Mouse (Mus musculus) embryonic facial prominence, embryonic 11.5 days (tissue): ENCODE measurements around the gene Adcy4. TPM values are rescaled to one million over a fixed set of nuclear protein-coding genes. Genes with fewer than 3 reads are reported as not detected.

ENCODE experiments used
- ATAC-seq: fragments of 200-750 bp; cut with Nextera tagmentation; replicated peaks from 2 replicates; pipeline ENCODE4 v1.8.0; 2017; ENCODE audit warnings: low read depth; ENCODE audit not compliant: insufficient number of reproducible peaks, low FRiP score, low TSS enrichment
- DNase-seq: peaks from one replicate; pipeline ENCODE4 v3.0.0-alpha.2; 2015; ENCODE audit warnings: low spot score
- H3K27ac ChIP-seq: fragments of 300-500 bp; sonication (generic); replicated peaks from 2 replicates; pipeline ENCODE4 v1.5.1; 2014; ENCODE audit warnings: mild to moderate bottlenecking, low read depth, low read length, control low read depth
- H3K27me3 ChIP-seq: fragments of 300-500 bp; sonication (generic); 2 replicates; pipeline ENCODE4 v1.6.1; 2014; ENCODE audit warnings: mild to moderate bottlenecking, low read length, moderate library complexity, mixed read lengths; ENCODE audit not compliant: control insufficient read depth, insufficient read depth
- H3K36me3 ChIP-seq: fragments of 300-500 bp; sonication (generic); replicated peaks from 2 replicates; pipeline ENCODE4 v1.6.1; 2014; ENCODE audit warnings: low read depth, mild to moderate bottlenecking, low read length, moderate library complexity, mixed read lengths; ENCODE audit not compliant: control insufficient read depth, insufficient read depth
- H3K4me1 ChIP-seq: fragments of 300-500 bp; sonication (generic); 2 replicates; pipeline ENCODE4 v1.6.1; 2014; ENCODE audit warnings: low read length, mixed read lengths; ENCODE audit not compliant: control insufficient read depth, insufficient read depth
- H3K4me2 ChIP-seq: fragments of 300-500 bp; sonication (generic); 2 replicates; pipeline ENCODE4 v1.6.1; 2014; ENCODE audit warnings: low read depth, mild to moderate bottlenecking, control low read depth, low read length, moderate library complexity
- H3K4me3 ChIP-seq: fragments of 300-500 bp; sonication (generic); 2 replicates; pipeline ENCODE4 v1.5.1; 2014; ENCODE audit warnings: low read depth, low read length, control low read depth
- H3K9ac ChIP-seq: fragments of 300-500 bp; sonication (generic); replicated peaks from 2 replicates; pipeline ENCODE4 v1.6.1; 2014; ENCODE audit warnings: mild to moderate bottlenecking, control low read depth, low read length
- H3K9me3 ChIP-seq: fragments of 300-500 bp; sonication (generic); replicated peaks from 2 replicates; pipeline ENCODE4 v1.6.1; 2016; ENCODE audit warnings: mild to moderate bottlenecking, low read length, inconsistent platforms, mixed read lengths; ENCODE audit not compliant: control insufficient read depth
- WGBS: fragments of 180-500 bp; shearing (Covaris S2); extraction: QIAGEN DNeasy Blood & Tissue Kit; methylation state at CpG from one replicate; pipeline ENCODE4 v1.1.7; 2014; 5-methylcytosine and 5-hydroxymethylcytosine counted together
- polyA plus RNA-seq: library from polyadenylated mRNA; unstranded; fragments of >200 nt; fragmentation: Nextera tagmentation; extraction: Ambion mirVana; gene quantifications from 2 replicates; pipeline ENCODE4 v1.2.1, GENCODE M21; 2014

The Adcy4 gene
- polyA plus RNA-seq, 1 experiment from 2014 or later = 10.6 TPM

DNA sequence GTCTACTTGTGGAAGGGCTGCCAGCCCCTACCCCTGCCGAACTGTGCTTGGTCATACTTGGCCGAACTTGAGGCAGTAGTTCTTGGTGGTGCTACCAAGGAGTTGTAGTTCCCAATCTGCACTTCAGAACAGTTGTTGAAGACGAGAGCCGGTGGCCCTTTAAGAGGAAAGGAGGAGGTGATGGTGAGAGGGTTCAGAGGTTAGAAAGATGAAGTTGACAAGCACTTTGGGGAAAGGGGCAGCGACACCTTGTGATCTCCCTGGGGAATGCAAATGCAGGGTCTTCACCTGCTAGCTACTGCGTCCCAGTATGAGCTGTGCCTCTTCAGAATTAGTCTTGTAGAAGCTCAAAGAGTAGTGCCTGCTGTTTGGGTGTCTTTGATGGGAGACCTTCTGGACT lies 1.3 kb upstream of the Adcy4 start:
- WGBS = 25% methylated on average over 6 of the region's 6 CpGs
- H3K4me3 ChIP-seq = no peak overlapping the region
- DNase-seq = peak; percentile 26
- H3K4me1 ChIP-seq = peaks cover 3% of the 10 kb centered on the region; the same call in 1 of the 2 replicates
- H3K36me3 ChIP-seq = no peaks in the 10 kb centered on the region
- H3K27me3 ChIP-seq = no peaks in the 10 kb centered on the region; the same call in none of the 2 replicates
- no peak overlapping the region for H3K27ac ChIP-seq
- no peak overlapping the region for H3K9ac ChIP-seq
- no peak for ATAC-seq
- no peaks in the 10 kb centered on the region for H3K9me3 ChIP-seq
- no peak overlapping the region for H3K4me2 ChIP-seq

DNA sequence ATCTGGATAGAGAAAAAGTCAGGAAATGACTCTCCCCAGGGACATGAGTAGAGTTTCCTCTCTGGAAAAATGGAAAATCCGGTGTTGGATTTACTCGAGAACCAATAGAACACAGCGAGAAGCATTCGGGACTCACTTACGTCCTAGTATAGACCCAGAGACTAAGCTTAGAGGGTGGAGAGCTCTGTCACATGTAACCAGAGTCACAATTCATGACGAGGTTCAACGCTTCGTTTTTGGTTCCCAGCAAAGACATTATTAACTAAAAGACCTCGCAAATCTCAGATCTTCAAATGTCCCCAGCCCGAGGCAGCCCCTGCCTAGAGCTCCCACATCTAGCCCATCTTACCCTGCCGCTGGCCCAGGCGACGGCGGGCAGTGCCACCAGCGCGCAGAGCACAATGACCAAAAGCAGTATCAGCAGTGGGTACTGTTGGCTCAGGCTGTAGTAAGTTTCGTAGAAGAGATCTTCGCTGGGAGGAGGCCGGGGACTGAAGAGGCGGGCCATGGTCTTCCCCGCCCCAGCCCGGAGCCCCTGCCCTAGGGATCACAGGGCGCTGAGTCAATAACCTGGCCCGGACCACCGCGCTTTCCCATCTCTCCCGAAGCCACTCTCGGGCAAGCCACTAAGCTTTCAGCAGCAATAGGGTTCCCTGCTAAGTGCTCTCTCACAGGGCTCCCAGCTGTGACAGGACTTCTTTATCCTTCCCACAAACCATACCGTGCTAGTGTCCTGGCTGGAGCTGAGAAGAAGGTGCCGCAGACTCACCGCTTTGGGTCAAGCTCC lies 531 bp downstream of the Adcy4 start:
- Histone ChIP-seq H3K9ac (peak overlapping the region; percentile 65), H3K36me3 (no peaks in the 10 kb centered on the region), H3K9me3 (no peaks in the 10 kb centered on the region), H3K4me2 (peak overlapping the region; percentile 86), H3K4me3 (peak overlapping the region; percentile 46), H3K27me3 (no peaks in the 10 kb centered on the region; the same call in none of the 2 replicates), H3K4me1 (peaks cover 3% of the 10 kb centered on the region; the same call in 1 of the 2 replicates), H3K27ac (peak overlapping the region; percentile 5)
- under 1% methylated on average over 30 of the region's 31 CpGs for WGBS
- 0 out of 2 replicates have a peak, but pooled peaks have one; percentile 2 for ATAC-seq
- peak; percentile 90 for DNase-seq

DNA sequence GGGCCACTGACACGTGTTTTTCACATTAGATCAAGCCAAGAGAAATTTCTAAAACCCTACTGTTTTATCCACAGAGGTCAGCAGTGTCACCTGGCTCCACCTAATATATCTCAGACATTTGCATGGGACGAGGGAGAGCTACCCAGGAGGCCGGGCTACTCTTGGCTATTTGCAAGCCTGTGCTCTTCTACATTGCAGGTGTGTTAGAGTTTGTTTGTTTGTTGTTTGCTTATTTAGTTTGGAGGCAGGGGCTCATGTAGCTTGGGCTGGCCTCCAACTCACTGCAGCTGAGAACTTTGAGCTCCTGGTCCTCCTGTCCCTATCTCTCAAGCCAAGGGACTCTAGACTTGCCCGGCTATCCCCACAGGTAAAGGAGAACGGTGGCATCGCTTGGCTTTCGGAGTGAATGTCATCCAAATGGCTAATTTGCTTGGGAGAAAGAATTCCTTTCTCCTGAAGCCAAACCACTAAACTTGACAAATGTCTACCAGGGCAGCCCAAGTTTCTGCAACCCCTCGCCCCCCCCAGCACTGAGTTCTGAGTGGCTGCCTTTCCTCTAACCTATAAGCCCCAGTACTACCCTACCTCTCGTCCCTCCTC lies 1.4 kb downstream of the Adcy4 start:
- H3K9ac ChIP-seq = 0 out of 2 replicates have a peak overlapping the region, but pooled peaks have one; percentile 1
- ATAC-seq = no peak
- peak overlapping the region; percentile 46 for H3K4me3 ChIP-seq
- no peaks in the 10 kb centered on the region for H3K9me3 ChIP-seq
- no peak overlapping the region; the same call in 1 of the 2 replicates for H3K27ac ChIP-seq
- H3K4me2 ChIP-seq = peak overlapping the region; percentile 86
- H3K36me3 ChIP-seq = no peaks in the 10 kb centered on the region
- H3K4me1 ChIP-seq = peaks cover 3% of the 10 kb centered on the region; the same call in 1 of the 2 replicates
- DNase-seq = no peak
- H3K27me3 ChIP-seq = no peaks in the 10 kb centered on the region; the same call in 1 of the 2 replicates
- 32% methylated on average over 9 of the region's 9 CpGs for WGBS

DNA sequence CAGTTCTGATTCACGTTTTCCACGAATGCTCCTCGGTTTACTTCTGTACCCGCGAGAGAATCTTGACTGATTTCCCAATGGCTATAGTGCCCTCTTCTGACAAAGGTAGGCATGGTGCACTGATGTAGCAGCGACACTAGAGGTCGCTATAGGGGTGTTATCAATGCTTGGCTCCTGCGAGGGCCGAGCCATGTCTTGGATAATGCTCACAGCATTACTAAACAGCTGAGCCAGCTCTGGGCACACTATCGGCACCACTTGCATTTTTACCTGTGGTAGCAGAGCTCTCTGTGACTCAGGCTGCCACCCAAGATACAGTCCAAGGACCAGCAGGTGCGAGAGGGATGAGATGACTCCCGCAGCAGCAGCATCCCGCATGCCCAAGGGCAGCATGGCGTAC lies 2.6 kb downstream of the Adcy4 start:
- Histone ChIP-seq H3K27ac (no peak overlapping the region), H3K36me3 (no peaks in the 10 kb centered on the region), H3K9ac (no peak overlapping the region), H3K9me3 (no peaks in the 10 kb centered on the region), H3K4me2 (peak overlapping the region; percentile 19), H3K27me3 (no peaks in the 10 kb centered on the region; the same call in 1 of the 2 replicates), H3K4me3 (no peak overlapping the region), H3K4me1 (peaks cover 3% of the 10 kb centered on the region; the same call in 1 of the 2 replicates)
- DNase-seq (peak; percentile 91), ATAC-seq (peak; percentile 36; the same call in 1 of the 2 replicates)
- 11% methylated on average over 14 of the region's 14 CpGs for WGBS

DNA sequence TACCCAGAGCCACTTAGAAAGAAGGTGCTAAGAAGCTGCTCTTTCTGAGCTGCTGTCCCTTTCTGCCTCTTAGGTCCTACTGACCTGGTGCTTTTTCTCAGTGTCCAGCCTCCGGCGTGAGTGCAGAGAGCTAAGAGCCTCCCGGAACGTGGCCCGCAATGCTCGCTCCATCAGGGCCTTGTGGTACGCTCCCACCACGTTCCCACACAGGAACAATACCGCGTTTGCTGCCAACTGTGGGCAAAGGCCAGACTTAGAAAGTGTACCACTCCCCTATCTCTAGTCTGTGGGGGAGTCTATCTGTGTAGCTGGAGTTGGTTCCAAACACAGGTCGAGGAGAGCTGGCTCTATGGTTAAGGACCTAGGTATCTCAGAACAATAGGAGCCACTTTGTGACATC lies 3.2 kb downstream of the Adcy4 start:
- no peaks in the 10 kb centered on the region for H3K36me3 ChIP-seq
- H3K4me1 ChIP-seq = peaks cover 3% of the 10 kb centered on the region; the same call in 1 of the 2 replicates
- H3K4me3 ChIP-seq = no peak overlapping the region
- H3K4me2 ChIP-seq = no peak overlapping the region
- H3K9ac ChIP-seq = no peak overlapping the region
- no peaks in the 10 kb centered on the region for H3K9me3 ChIP-seq
- no peak overlapping the region for H3K27ac ChIP-seq
- 79% methylated on average over 11 of the region's 11 CpGs for WGBS
- no peak for DNase-seq
- H3K27me3 ChIP-seq = no peaks in the 10 kb centered on the region; the same call in 1 of the 2 replicates
- no peak for ATAC-seq

DNA sequence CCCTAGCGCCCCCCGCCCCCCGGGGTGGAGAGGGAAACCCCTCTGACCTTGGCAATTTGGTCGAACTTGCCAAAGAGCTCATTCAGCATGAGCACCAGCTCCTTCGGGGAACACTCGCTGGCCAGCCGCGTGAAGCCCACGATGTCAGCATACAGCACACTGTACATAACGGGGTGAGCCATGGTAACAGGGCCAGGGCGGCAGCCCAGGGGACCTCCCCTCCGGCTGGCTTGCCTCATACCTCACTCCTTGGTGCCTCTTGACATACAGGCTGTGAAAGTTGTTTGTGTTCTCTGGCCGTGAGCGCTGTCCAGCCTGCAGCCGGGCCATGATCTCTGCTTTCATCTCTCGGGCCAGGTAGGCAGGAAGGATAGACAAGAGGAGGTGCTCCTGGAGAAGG lies 4.2 kb downstream of the Adcy4 start:
- Histone ChIP-seq H3K9ac (0 out of 2 replicates have a peak overlapping the region, but pooled peaks have one; percentile 18), H3K27me3 (no peaks in the 10 kb centered on the region; the same call in 1 of the 2 replicates), H3K4me2 (no peak overlapping the region), H3K9me3 (no peaks in the 10 kb centered on the region), H3K4me3 (no peak overlapping the region), H3K4me1 (peaks cover 3% of the 10 kb centered on the region; the same call in 1 of the 2 replicates), H3K36me3 (no peaks in the 10 kb centered on the region), H3K27ac (no peak overlapping the region)
- no peak for DNase-seq
- WGBS = 66% methylated on average over 16 of the region's 16 CpGs
- ATAC-seq = no peak

DNA sequence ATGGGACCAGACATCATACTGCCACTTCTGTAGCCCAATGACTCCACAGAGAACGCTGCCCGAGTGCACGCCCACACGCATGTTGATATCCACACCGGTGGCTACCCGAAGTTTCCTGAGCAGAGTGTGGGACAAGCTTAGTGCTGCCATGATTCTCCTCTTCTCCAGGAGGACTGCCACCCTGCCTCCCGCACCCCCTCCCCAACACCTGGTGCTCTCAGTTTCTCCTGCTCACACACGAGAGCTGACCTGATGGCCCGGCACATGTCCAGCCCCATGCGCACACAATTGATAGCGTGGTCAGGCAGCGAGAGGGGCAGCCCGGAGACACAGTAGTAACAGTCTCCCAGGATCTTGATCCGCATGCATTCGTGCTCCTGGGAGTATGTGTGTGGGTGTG lies 5.2 kb downstream of the Adcy4 start:
- Histone ChIP-seq H3K9ac (no peak overlapping the region), H3K27ac (no peak overlapping the region), H3K27me3 (no peaks in the 10 kb centered on the region), H3K4me3 (no peak overlapping the region), H3K4me1 (peaks cover 3% of the 10 kb centered on the region; the same call in 1 of the 2 replicates), H3K4me2 (no peak overlapping the region), H3K9me3 (no peaks in the 10 kb centered on the region), H3K36me3 (no peaks in the 10 kb centered on the region)
- DNase-seq (no peak), ATAC-seq (no peak)
- 88% methylated on average over 15 of the region's 15 CpGs for WGBS

DNA sequence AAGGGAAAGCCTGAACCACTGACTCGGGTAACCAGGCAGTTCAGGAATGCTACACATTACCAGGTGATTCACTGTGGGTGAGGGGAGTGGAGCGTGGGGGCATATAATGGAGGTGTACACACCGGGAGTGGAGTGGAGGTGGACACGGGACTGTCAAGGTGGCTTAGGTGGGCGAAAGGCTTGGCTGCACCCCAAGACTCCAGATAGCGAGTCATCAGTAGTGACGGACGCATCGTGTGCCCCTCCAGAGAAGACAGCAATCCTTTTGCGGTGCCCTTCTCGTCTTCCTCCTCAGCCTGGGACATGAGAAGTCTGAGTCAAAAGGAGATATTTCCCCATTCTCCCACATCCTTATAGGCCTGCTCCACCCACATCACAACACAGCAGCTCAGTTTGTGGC lies 6.1 kb downstream of the Adcy4 start:
- WGBS = 92% methylated on average over 11 of the region's 11 CpGs
- no peaks in the 10 kb centered on the region for H3K27me3 ChIP-seq
- H3K4me2 ChIP-seq = no peak overlapping the region
- H3K4me3 ChIP-seq = no peak overlapping the region
- H3K4me1 ChIP-seq = peaks cover 3% of the 10 kb centered on the region; the same call in 1 of the 2 replicates
- H3K36me3 ChIP-seq = no peaks in the 10 kb centered on the region
- no peak overlapping the region for H3K27ac ChIP-seq
- no peaks in the 10 kb centered on the region for H3K9me3 ChIP-seq
- ATAC-seq (no peak), DNase-seq (no peak)
- no peak overlapping the region for H3K9ac ChIP-seq
